Mouse (Mus musculus) liver, adult (tissue): ENCODE results near the gene Dapl1.

Experiments
- GATA4 ChIP-seq: IDR thresholded peaks from 2 replicates; pipeline ENCODE4 v1.6.1; 2014; ENCODE audit warnings: mild to moderate bottlenecking, low read length; ENCODE audit not compliant: insufficient replicate concordance

Dapl1 gene

DNA sequence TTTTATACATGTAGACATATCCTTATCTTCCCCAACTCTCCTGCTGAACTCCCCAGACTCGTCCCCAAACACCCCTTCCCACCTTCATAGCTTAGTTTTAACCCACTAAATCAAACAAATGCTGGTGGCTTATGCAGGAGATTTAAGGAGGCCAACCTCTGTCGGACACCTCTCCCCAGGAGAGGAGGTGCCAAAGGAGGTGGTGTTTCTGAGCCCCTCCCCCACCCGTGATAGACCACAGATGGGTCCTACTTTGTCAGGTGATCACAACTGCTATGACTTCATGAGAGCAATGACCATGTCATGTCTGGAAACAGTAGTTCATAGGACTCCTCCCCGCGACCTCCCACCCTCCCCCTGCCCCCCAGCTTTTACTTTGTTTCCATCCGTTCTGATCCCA lies 26.4 kb downstream of the Dapl1 start:
- no peak for TF ChIP-seq GATA4

- TF ChIP-seq GATA4, result no peak
These were observed 36.2 kb downstream of the Dapl1 start for GRCm38 (mm10) chr2:59520663-59521062.

DNA sequence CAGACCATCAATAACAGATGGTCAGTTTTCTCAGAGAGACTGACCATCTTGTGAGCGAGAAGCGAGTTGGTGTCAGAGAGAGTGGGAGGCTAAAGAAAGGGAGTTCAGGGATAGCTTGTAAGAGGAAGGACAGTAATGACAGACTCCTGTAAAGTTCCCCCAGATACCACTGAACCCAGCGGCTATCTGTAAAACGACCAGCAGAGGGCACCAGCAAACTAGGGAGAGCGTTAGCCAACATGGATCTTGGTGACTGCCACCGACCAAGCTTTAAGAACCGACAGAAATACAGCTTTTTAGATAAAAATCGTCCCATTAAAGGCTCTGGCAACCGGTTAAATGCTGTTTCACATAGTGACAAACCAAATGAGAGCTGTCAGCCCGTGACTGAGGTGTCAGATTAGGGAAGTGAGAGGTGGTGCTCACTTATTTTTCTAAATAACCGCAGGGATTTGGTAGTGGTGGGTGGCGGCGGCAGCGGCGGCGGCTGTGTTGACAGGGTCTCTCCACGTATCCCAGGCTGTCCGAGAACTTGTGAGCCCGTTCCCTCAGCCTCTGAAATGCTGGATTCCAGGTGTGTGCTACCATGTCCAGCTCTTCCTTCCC lies 37.7 kb downstream of the Dapl1 start:
- no peak for TF ChIP-seq GATA4

GRCm38 (mm10) chr2:59523526-59523925 lies 39.1 kb downstream of the Dapl1 start:
- no peak for TF ChIP-seq GATA4

- TF ChIP-seq GATA4, result no peak
These were observed 42.4 kb downstream of the Dapl1 start for GRCm38 (mm10) chr2:59526893-59527292.

GRCm38 (mm10) chr2:59529574-59530080 lies 45.2 kb downstream of the Dapl1 start:
- no peak for TF ChIP-seq GATA4

GRCm38 (mm10) chr2:59530811-59531210 lies 46.4 kb downstream of the Dapl1 start:
- TF ChIP-seq GATA4, result no peak

DNA sequence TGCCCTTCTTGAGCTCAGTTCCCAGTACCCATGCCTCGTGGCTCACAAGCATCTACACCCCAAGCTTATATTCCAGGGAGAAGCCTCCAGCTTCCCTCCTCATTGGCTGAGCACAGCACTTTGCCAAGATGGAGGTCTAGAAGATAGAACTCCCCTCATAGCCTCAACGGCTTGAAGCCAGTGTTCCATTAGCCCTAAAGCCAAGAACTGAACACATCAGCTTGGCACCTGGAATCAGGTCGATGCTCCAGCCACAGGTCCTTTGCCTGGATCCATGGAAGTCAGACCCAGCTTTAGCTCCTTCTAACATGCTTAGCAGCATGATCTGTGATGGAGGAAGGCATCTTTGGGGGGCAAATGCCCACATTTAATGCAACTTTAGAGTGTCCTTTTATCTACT lies 48.5 kb downstream of the Dapl1 start:
- TF ChIP-seq GATA4, result no peak

- no peak for TF ChIP-seq GATA4
These were observed 49.1 kb downstream of the Dapl1 start for GRCm38 (mm10) chr2:59533504-59533903.

DNA sequence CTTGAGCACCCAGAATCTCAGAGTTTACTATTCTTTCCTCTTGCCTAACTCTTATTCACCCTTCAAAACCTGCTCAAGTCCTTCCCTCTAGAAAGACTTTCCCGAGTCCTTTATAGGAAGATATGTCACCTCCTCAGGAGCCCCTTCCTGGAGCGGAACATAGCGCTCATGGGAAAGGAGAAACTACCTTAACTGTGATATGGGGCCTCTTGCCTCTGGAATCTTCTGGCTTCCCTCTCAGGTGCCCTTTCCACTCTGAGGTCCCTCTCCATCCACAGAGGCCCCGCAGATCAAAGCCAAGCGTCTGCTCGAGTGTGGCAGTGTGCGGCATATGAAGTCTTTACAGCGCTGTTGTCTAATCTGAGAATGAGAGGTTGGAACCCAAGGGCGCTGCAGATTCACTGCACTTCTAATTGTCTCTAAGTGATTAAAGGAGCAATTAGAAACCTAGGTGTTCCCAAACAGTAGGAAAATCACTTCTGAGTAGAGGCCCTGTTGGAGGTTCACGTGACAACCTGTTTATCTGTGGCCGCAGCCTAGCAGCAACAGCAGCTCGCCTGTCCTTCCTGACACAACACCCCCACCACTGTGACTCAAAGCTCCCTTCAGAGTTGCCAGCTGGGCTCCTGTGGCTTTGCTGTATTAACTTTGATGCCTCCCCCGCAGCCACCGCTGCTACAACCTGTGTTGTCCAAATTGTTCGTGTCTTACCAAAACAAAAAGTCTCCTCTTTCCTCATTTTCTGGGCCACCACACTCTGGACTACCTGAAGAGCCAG lies 49.7 kb downstream of the Dapl1 start:
- TF ChIP-seq GATA4, result no peak

DNA sequence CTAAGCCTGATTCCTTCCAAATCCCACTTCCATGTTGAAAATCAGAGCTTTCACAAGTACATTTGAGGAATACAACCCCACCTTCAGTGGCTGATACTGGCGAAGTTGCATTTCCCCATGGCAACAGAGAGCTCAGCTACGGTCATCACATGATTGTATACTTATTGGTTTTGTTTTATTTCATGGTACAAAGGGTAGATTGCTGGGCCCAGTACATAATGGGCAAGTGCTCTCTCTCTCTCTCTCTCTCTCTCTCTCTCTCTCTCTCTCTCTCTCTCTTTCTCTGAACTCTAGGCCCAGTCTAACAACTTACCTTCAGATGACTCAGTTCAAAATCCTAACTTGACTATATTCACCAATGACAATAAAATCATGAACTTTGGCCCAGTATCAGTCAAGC lies 52.5 kb downstream of the Dapl1 start:
- no peak for TF ChIP-seq GATA4

DNA sequence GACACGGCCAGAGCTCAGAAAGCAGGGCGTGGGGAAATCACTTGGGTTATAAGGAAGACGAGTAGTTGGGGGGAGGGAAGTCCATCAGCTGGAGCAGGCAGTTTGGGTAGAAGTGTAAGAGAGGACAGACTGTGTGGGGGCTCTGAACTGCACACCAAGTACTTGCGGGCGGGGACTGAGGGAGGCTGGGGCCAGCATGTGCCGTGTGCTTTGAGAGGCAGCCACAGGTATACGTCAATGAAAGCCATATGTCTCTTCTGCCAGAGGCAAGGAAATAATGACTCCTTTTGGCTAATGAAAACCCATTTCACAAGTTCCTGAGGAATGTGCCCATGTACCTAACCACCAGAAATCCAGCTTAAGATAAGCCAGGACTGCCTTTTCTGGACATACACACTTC lies 53.6 kb downstream of the Dapl1 start:
- no peak for TF ChIP-seq GATA4

DNA sequence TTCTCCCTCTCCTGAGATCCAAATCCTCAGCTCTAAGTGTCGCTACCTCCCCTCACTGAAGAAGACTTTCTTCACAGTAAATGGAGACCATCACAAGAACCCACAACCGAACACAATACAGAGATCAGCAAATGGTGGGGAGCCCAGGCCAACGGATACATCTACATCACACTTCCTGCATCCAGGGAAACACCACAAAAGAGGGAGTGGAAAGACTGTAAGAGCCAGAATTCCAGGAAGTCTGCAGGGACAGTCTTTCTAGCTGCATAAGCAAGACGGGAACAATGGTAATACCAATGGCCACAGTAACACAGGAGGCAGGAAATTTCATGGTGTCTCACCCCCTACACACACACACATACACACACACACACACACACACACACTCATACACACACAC lies 55.3 kb downstream of the Dapl1 start:
- no peak for TF ChIP-seq GATA4

DNA sequence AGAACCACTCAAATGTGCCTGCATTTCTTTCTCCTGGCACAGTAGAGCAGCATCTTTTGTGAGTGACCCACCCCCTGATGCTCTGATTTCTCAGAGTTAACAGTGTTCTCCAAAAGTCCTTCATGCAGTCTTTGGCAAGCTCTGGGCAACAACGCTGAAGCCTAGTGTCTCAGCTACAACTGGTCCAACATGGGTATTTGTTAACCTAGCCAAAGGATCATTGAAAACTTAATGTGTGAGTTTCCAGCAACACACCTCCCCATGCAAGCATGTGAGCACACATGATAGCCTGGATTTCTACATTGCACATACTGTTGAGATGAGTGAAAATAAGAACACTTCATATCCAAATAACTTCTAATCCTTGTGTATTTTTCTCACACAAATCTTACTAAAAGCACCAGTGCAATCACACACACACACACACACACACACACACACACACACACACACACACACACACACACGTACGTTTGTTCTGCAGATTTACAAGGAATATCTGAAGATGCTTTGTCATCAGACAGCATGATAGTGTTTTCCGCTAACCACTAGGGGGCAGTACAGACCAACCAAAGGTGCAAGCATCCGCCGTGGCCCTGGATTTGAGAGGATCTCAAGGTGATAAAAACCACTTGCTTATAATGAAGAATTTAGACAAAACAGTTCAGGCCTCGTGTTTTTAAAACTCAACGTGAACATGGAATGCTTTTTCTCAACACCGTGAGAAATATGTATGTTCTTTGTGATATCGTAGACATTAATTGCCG lies 56.9 kb downstream of the Dapl1 start:
- TF ChIP-seq GATA4, result no peak

GRCm38 (mm10) chr2:59543543-59544065 lies 59.2 kb downstream of the Dapl1 start:
- TF ChIP-seq GATA4, result no peak
